Mouse (Mus musculus): ENCODE results near the gene Ccdc51.

DNA sequence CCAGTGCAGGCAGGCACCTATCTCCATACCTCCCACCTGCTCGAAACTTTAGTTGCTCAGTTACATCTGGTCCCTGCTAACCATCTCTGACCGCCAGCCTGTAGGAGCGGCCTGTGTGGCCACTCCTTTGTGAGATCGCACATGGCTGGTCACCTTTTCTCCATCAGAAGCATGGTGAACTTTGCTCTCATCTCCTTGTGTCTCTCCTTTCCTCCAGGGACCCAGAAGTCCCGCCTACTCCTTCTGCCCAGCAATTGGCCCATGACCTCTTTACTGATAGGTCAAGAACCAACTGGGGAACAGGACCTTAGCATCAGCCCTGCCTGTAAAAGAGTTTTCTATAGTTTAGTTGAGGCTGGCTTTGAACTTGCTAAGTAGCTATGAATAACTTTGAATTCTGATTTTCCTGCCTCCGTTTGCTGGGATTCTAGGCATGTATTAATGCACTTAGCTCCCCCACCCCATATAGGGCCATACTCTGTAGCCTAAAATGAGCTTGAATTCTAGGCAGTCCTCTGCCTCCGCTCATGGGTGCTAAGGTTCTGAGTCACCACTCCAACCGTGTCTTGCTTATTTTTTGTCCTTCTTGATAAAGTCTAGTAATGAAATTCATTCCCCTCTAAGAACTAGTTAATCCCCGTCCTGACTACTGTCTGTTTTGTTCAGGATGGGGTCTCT lies 32.2 kb upstream of the Ccdc51 start:
- no peak for TF ChIP-seq CTCF (IDR thresholded peaks at IDR 0.05)
- no peak for TF ChIP-seq EP300 (IDR thresholded peaks at IDR 0.05)

Measured in lung, postnatal 0 days (tissue).